Mouse (Mus musculus) G1E (cell line): ENCODE data around the gene Ptpn6.

ENCODE experiments used
- CTCF ChIP-seq: IDR thresholded peaks from 2 replicates; pipeline ENCODE4 v1.5.1; 2012; ENCODE audit warnings: low read depth, low read length, inconsistent platforms, mixed read lengths
- GATA1 ChIP-seq: IDR thresholded peaks from 2 replicates; pipeline ENCODE4 v1.6.1; 2012; ENCODE audit warnings: borderline replicate concordance, low read length, inconsistent platforms, mixed read lengths
- TAL1 ChIP-seq: conservative IDR thresholded peaks from 2 replicates; pipeline ENCODE4 v1.6.1; 2012; ENCODE audit warnings: low read depth, low read length, inconsistent platforms, mixed read lengths

- TF ChIP-seq CTCF (no peak), GATA1 (no peak), TAL1 (no peak)
These were observed 18.9 kb upstream of the Ptpn6 start for GRCm38 (mm10) chr6:124757351-124757880.
